Mouse (Mus musculus) G1E (cell line): ENCODE measurements around the gene Mip. TPM values are rescaled to one million over a fixed set of nuclear protein-coding genes. Genes with fewer than 3 reads are reported as not detected.

Experiments
- ATAC-seq: 2 replicates; pipeline ENCODE4 v1.8.0; 2016; ENCODE audit warnings: mild to moderate bottlenecking; ENCODE audit not compliant: insufficient number of reproducible peaks, poor library complexity, low FRiP score, severe bottlenecking; ENCODE audit errors: extremely low read depth
- DNase-seq: peaks from one replicate; pipeline ENCODE4 v3.0.0; 2012; ENCODE audit warnings: low spot score
- H3K27me3 ChIP-seq: 2 replicates; pipeline ENCODE4 v1.6.1; 2012; ENCODE audit warnings: mild to moderate bottlenecking, low read length, inconsistent platforms; ENCODE audit not compliant: insufficient read depth
- H3K36me3 ChIP-seq: replicated peaks from 2 replicates; pipeline ENCODE3; 2012; ENCODE audit warnings: mild to moderate bottlenecking, inconsistent platforms
- H3K4me1 ChIP-seq: 2 replicates; pipeline ENCODE4 v1.6.1; 2012; ENCODE audit warnings: low read depth, low read length, inconsistent platforms, mixed read lengths; ENCODE audit not compliant: insufficient read depth
- H3K4me3 ChIP-seq: 2 replicates; pipeline ENCODE4 v1.5.1; 2012; ENCODE audit warnings: low read depth, mild to moderate bottlenecking, inconsistent platforms, low read length, moderate library complexity, mixed read lengths
- H3K9me3 ChIP-seq: replicated peaks from 2 replicates; pipeline ENCODE4 v1.6.1; 2012; ENCODE audit warnings: inconsistent platforms
- CTCF ChIP-seq: IDR thresholded peaks from 2 replicates; pipeline ENCODE4 v1.5.1; 2012; ENCODE audit warnings: low read depth, low read length, inconsistent platforms, mixed read lengths
- GATA1 ChIP-seq: IDR thresholded peaks from 2 replicates; pipeline ENCODE4 v1.6.1; 2012; ENCODE audit warnings: borderline replicate concordance, low read length, inconsistent platforms, mixed read lengths
- GATA2 ChIP-seq: IDR thresholded peaks from 2 replicates; pipeline ENCODE4 v1.6.1; 2012; ENCODE audit warnings: low read depth, low read length, inconsistent platforms, borderline replicate concordance
- POLR2AphosphoS5 ChIP-seq: IDR thresholded peaks from 2 replicates; pipeline ENCODE4 v1.6.1; 2012; ENCODE audit warnings: low read depth, low read length, inconsistent platforms; ENCODE audit not compliant: insufficient replicate concordance
- TAL1 ChIP-seq: conservative IDR thresholded peaks from 2 replicates; pipeline ENCODE4 v1.6.1; 2012; ENCODE audit warnings: low read depth, low read length, inconsistent platforms, mixed read lengths
- polyA plus RNA-seq: library from polyadenylated mRNA; stranded (reverse); fragments of >175 nt; gene quantifications from 2 replicates; pipeline ENCODE4 v1.2.3, GENCODE M21; 2012
- total RNA-seq, 2 experiments: library from RNA; stranded (forward) in 1 of 2; stranded (reverse) in 1 of 2; fragments of 200-1000 nt in 1 of 2; fragments of >200 nt in 1 of 2; fragmentation: Nextera tagmentation in 1 of 2; gene quantifications; 2 replicates each; pipeline ENCODE4 v1.2.3; 2014 to 2017

Mip gene
- total and polyA plus RNA-seq, 3 experiments: 0.02 to 0.05 TPM; not detected in 1

- no peaks in the 10 kb centered on the region for H3K9me3 ChIP-seq
- DNase-seq: no peak
- H3K27me3 ChIP-seq: no peaks in the 10 kb centered on the region
- TF ChIP-seq CTCF: no peak
- TF ChIP-seq GATA2: no peak
- no peak for TF ChIP-seq TAL1
- TF ChIP-seq GATA1: no peak
- no peak for TF ChIP-seq POLR2AphosphoS5
- ATAC-seq: no peak
- H3K36me3 ChIP-seq: peaks cover 85% of the 10 kb centered on the region
- H3K4me1 ChIP-seq: peaks cover 21% of the 10 kb centered on the region
- no peak overlapping the region for H3K4me3 ChIP-seq
These were observed 13.5 kb downstream of the Mip start for GRCm38 (mm10) chr10:128239140-128239539.

- TF ChIP-seq GATA2 (no peak), TAL1 (no peak), CTCF (no peak), POLR2AphosphoS5 (no peak), GATA1 (no peak)
- no peak for ATAC-seq
- H3K36me3 ChIP-seq: peaks cover 86% of the 10 kb centered on the region
These were observed 14.5 kb downstream of the Mip start for GRCm38 (mm10) chr10:128240131-128240530.

DNA sequence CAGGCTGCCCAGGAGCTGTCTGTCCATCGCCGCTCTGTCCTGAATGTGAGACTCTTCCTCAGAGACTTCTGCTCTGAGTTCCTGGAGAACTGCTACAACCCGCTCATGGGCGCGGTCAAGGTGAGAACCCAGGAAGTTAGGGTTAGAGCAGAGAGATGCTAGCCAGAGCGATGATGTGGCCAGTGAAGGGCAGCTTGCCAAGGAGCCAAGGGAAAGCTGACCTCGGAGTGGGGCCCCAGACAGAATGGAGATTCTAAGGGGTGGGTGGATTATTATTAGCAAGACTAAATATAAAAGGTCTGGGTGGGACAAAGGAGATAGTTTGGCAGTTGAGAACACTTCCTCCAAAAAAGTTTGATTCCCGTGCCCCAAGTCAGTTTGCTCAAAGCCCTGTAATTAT, 17.6 kb downstream of the Mip start:
- Histone ChIP-seq H3K4me1 (peaks cover 2% of the 10 kb centered on the region; the same call in 1 of the 2 replicates), H3K9me3 (no peaks in the 10 kb centered on the region), H3K27me3 (no peaks in the 10 kb centered on the region), H3K4me3 (no peak overlapping the region), H3K36me3 (peaks cover 97% of the 10 kb centered on the region)
- no peak for TF ChIP-seq POLR2AphosphoS5
- no peak for TF ChIP-seq GATA2
- no peak for TF ChIP-seq TAL1
- no peak for TF ChIP-seq CTCF
- TF ChIP-seq GATA1: no peak
- ATAC-seq: no peak
- no peak for DNase-seq

More at GRCm38 (mm10) chr10:128240131-128240530, 14.5 kb downstream of the Mip start:
- peaks cover 15% of the 10 kb centered on the region for H3K4me1 ChIP-seq
- no peak for DNase-seq
- no peak overlapping the region for H3K4me3 ChIP-seq
- no peaks in the 10 kb centered on the region for H3K9me3 ChIP-seq
- no peaks in the 10 kb centered on the region for H3K27me3 ChIP-seq

DNA sequence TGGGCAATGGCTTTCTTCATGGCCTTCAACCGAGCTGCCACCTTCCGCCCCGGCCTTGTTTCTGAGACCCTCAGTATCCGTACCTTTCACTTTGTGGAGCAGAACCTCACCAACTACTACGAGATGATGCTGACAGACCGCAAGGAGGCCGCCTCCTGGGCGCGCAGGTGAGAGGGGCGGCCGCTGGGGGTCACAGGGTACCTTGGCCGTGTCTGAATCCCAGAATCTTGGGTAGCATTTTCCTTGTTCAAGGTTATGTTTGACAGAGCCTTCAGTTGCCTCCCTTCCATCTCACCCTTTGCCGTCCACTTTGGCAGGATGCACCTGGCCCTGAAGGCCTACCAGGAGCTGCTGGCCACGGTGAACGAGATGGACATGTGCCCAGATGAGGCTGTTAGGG, 18.5 kb downstream of the Mip start:
- Histone ChIP-seq H3K27me3 (no peaks in the 10 kb centered on the region), H3K9me3 (no peaks in the 10 kb centered on the region), H3K4me3 (no peak overlapping the region), H3K4me1 (no peaks in the 10 kb centered on the region; the same call in 1 of the 2 replicates), H3K36me3 (peaks cover 99% of the 10 kb centered on the region)
- TF ChIP-seq TAL1: no peak
- no peak for TF ChIP-seq POLR2AphosphoS5
- TF ChIP-seq CTCF: no peak
- no peak for TF ChIP-seq GATA2
- no peak for TF ChIP-seq GATA1
- no peak for DNase-seq
- ATAC-seq: no peak

- DNase-seq: no peak
- TF ChIP-seq GATA2 (no peak), CTCF (no peak), TAL1 (no peak), POLR2AphosphoS5 (no peak), GATA1 (no peak)
- no peak for ATAC-seq
- Histone ChIP-seq H3K9me3 (no peaks in the 10 kb centered on the region), H3K27me3 (no peaks in the 10 kb centered on the region), H3K4me1 (no peaks in the 10 kb centered on the region), H3K36me3 (peaks cover 100% of the 10 kb centered on the region), H3K4me3 (no peak overlapping the region)
These were observed 21.5 kb downstream of the Mip start for GRCm38 (mm10) chr10:128247020-128247732.

DNA sequence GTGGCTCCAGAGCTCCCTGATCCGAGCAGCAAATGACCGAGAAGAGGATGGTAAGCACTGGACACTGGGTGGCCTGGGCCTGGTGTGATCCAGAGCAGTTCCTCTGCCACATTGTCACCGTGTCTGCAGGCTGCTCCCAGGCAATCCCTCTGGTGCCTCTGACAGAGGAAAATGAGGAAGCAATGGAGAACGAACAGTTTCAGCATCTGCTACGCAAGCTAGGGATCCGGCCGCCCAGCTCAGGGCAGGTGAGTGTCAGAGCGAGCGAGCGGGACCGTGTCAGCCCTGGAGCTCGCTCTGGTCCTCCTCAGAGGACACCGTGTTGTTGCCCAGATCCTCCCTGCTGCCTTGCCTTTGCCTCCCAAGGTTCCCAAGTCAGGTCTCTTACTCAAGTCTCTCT, 24.9 kb downstream of the Mip start:
- no peak for ATAC-seq
- TF ChIP-seq GATA1: no peak
- TF ChIP-seq CTCF: no peak
- TF ChIP-seq POLR2AphosphoS5: no peak
- no peak for TF ChIP-seq TAL1
- no peak for TF ChIP-seq GATA2
- no peaks in the 10 kb centered on the region for H3K27me3 ChIP-seq
- H3K9me3 ChIP-seq: no peaks in the 10 kb centered on the region
- no peak for DNase-seq
- H3K4me1 ChIP-seq: no peaks in the 10 kb centered on the region
- no peak overlapping the region for H3K4me3 ChIP-seq
- peaks cover 84% of the 10 kb centered on the region for H3K36me3 ChIP-seq
